Mouse (Mus musculus): ENCODE results near the gene Izumo2.

DNA sequence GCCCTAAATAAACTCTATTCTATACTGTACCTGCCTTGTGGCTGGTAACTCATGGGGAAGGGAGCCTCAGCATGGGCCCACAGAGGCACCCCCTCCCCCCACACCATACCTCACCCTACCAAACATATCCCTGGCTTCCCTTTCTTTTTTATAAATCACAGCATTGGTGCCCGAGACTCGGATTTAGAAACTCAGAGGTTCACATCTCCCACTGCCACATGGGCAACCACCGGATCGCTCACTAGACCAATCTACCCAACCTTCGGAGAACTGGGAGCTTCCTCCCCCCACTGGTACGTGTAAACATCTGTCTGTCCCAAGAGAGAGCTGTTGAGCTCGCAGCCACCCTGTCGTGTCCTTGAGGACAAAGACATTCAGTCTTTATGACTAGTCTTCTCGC, 35.7 kb downstream of the Izumo2 start:
- TF ChIP-seq CTCF (IDR thresholded peaks at IDR 0.05): no peak
- no peak for TF ChIP-seq EP300 (IDR thresholded peaks at IDR 0.05)
